Mouse (Mus musculus) heart, adult 2 months (tissue): ENCODE measurements around the gene Bahcc1. TPM values are rescaled to one million over a fixed set of nuclear protein-coding genes. Genes with fewer than 3 reads are reported as not detected.

ENCODE experiments used
- DNase-seq, 2 experiments: peaks; one replicate each; pipeline ENCODE4 v3.0.0; 2021
- H3K27ac ChIP-seq: fragments of 200-600 bp; 2 replicates; pipeline ENCODE4 v1.8.1; 2022
- H3K27me3 ChIP-seq: fragments of 200-500 bp; 2 replicates; pipeline ENCODE4 v1.6.1; 2012; ENCODE audit warnings: mild to moderate bottlenecking, low read length, inconsistent platforms, mixed read lengths; ENCODE audit not compliant: control insufficient read depth, insufficient read depth
- H3K36me3 ChIP-seq: fragments of 200-500 bp; 2 replicates; pipeline ENCODE4 v1.6.1; 2012; ENCODE audit warnings: low read length, inconsistent platforms; ENCODE audit not compliant: control insufficient read depth, insufficient read depth
- H3K4me1 ChIP-seq: fragments of 200-500 bp; 2 replicates; pipeline ENCODE4 v1.6.1; 2011; ENCODE audit warnings: low read length; ENCODE audit not compliant: control insufficient read depth, insufficient read depth
- H3K4me3 ChIP-seq: fragments of 200-600 bp; 2 replicates; pipeline ENCODE4 v1.8.1; 2022
- H3K79me2 ChIP-seq: fragments of 200-500 bp; replicated peaks from 2 replicates; pipeline ENCODE4 v1.6.1; 2012; ENCODE audit warnings: mild to moderate bottlenecking, inconsistent platforms, low read length, moderate library complexity, mixed read lengths; ENCODE audit not compliant: control insufficient read depth, insufficient read depth
- H3K9ac ChIP-seq: fragments of 200-500 bp; 2 replicates; pipeline ENCODE4 v1.6.1; 2012; ENCODE audit warnings: low read depth, mild to moderate bottlenecking, control low read depth, inconsistent platforms, low read length, mixed read lengths
- CTCF ChIP-seq: fragments of 200-600 bp; IDR thresholded peaks from 2 replicates; pipeline ENCODE4 v1.8.1; 2022; ENCODE audit warnings: antibody characterized with exemption, mild to moderate bottlenecking, moderate library complexity
- EP300 ChIP-seq: fragments of 200-500 bp; IDR thresholded peaks from 2 replicates; pipeline ENCODE4 v1.6.1; 2011; ENCODE audit warnings: low read depth, low read length, control low read depth; ENCODE audit not compliant: insufficient read depth
- POLR2A ChIP-seq: fragments of 200-500 bp; IDR thresholded peaks from 2 replicates; pipeline ENCODE4 v1.6.1; 2011; ENCODE audit warnings: mild to moderate bottlenecking, low read depth, low read length, control low read depth; ENCODE audit not compliant: insufficient read depth
- WGBS: fragments of 180-500 bp; shearing (Covaris S2); methylation state at CpG from one replicate; pipeline ENCODE4 v1.1.7; 2018; 5-methylcytosine and 5-hydroxymethylcytosine counted together
- intact Hi-C: fragments of 180-260 bp; cut with DNase I; formaldehyde crosslinking; loops from one replicate; pipeline ENCODE4 v1.15.1; 2025
- polyA plus RNA-seq: library from polyadenylated mRNA; depleted of rRNA; stranded (reverse); fragments of >200 nt; gene quantifications from 2 replicates; pipeline ENCODE4 v1.2.3, GENCODE M21; 2012
- total RNA-seq, 2 experiments: library from RNA; stranded (reverse); gene quantifications; 2 replicates each; pipeline ENCODE4 v1.2.3; 2021

The Bahcc1 gene
- total and polyA plus RNA-seq, 3 experiments: 5.4 to 9.7 (median 6.4) TPM

GRCm38 (mm10) chr11:120304886-120305534 lies 72.3 kb downstream of the Bahcc1 start:
- intact Hi-C loops: loop anchor here (1.0 to 5.0 kb wide), 3 partner anchors 22 to 138 kb away; no protein-coding TSS in a partner anchor
- no peaks in the 10 kb centered on the region for H3K27me3 ChIP-seq
- H3K4me3 ChIP-seq: peak overlapping the region; percentile 65
- no peaks in the 10 kb centered on the region for H3K79me2 ChIP-seq
- WGBS: under 1% methylated on average over 53 of the region's 53 CpGs
- DNase-seq: peak; percentile 88 to 92
- H3K36me3 ChIP-seq: no peaks in the 10 kb centered on the region
- TF ChIP-seq CTCF (peak; percentile 52), EP300 (0 out of 2 replicates have a peak, but pooled peaks have one; percentile 17), POLR2A (peak; percentile 36; the same call in 1 of the 2 replicates)
- H3K9ac ChIP-seq: peak overlapping the region; percentile 72
- H3K4me1 ChIP-seq: peaks cover 11% of the 10 kb centered on the region
- H3K27ac ChIP-seq: peak overlapping the region; percentile 87

- no peaks in the 10 kb centered on the region for H3K79me2 ChIP-seq
- peaks cover 13% of the 10 kb centered on the region for H3K4me1 ChIP-seq
- peak overlapping the region; percentile 65 for H3K4me3 ChIP-seq
- intact Hi-C loops: loop anchor here (1.0 to 5.0 kb wide), 6 partner anchors 22 to 275 kb away; no protein-coding TSS in a partner anchor
- no peaks in the 10 kb centered on the region for H3K27me3 ChIP-seq
- H3K36me3 ChIP-seq: no peaks in the 10 kb centered on the region
- H3K27ac ChIP-seq: peak overlapping the region; percentile 87
- 30% methylated on average over 15 of the region's 15 CpGs for WGBS
- TF ChIP-seq POLR2A (no peak), CTCF (no peak), EP300 (no peak)
- H3K9ac ChIP-seq: peak overlapping the region; percentile 72
- DNase-seq: no peak
Measured at GRCm38 (mm10) chr11:120305535-120306365, 73.0 kb downstream of the Bahcc1 start.

- H3K79me2 ChIP-seq: no peaks in the 10 kb centered on the region
- H3K27me3 ChIP-seq: no peaks in the 10 kb centered on the region
- H3K27ac ChIP-seq: no peak overlapping the region
- no peaks in the 10 kb centered on the region for H3K36me3 ChIP-seq
- H3K4me1 ChIP-seq: peaks cover 13% of the 10 kb centered on the region
- DNase-seq: peak in 1 of 2 experiments; percentile 26
- H3K9ac ChIP-seq: no peak overlapping the region
- TF ChIP-seq POLR2A: no peak
- no peak for TF ChIP-seq EP300
- TF ChIP-seq CTCF: no peak
- 77% methylated on average over 12 of the region's 12 CpGs for WGBS
- intact Hi-C loops: loop anchor here (1.0 to 5.0 kb wide), 5 partner anchors 44 to 276 kb away; no protein-coding TSS in a partner anchor
- H3K4me3 ChIP-seq: no peak overlapping the region
Measured at GRCm38 (mm10) chr11:120306366-120307131, 73.8 kb downstream of the Bahcc1 start.

DNA sequence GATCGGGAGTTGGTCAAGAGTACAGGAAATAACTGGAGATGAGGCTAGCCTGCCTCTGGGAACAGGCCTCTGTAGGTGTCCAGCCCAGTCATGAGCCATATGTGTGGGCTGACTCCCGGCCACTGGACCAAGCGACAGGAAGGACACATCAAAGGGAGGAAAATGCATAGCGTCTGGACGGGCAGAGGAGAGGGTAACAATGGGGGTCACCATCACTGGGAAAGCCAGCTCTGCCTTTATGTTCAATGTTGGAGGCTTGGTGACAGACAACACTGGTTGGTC lies 74.3 kb downstream of the Bahcc1 start:
- Histone ChIP-seq H3K79me2 (no peaks in the 10 kb centered on the region), H3K9ac (no peak overlapping the region), H3K27ac (no peak overlapping the region), H3K27me3 (no peaks in the 10 kb centered on the region), H3K4me1 (peaks cover 13% of the 10 kb centered on the region), H3K36me3 (no peaks in the 10 kb centered on the region), H3K4me3 (no peak overlapping the region)
- no peak for DNase-seq
- WGBS: 41% methylated on average over 5 of the region's 5 CpGs
- TF ChIP-seq EP300: no peak
- TF ChIP-seq CTCF: no peak
- TF ChIP-seq POLR2A: no peak
- intact Hi-C loops: loop anchor here (1.0 to 5.0 kb wide), 5 partner anchors 44 to 276 kb away; no protein-coding TSS in a partner anchor

GRCm38 (mm10) chr11:120307566-120308430 lies 75.1 kb downstream of the Bahcc1 start:
- H3K4me1 ChIP-seq: peaks cover 13% of the 10 kb centered on the region
- H3K79me2 ChIP-seq: no peaks in the 10 kb centered on the region
- H3K27ac ChIP-seq: no peak overlapping the region
- intact Hi-C loops: loop anchor here (1.0 to 5.0 kb wide), 5 partner anchors 45 to 277 kb away; no protein-coding TSS in a partner anchor
- no peaks in the 10 kb centered on the region for H3K27me3 ChIP-seq
- H3K36me3 ChIP-seq: no peaks in the 10 kb centered on the region
- peak; percentile 97 for TF ChIP-seq EP300
- TF ChIP-seq POLR2A: no peak
- TF ChIP-seq CTCF: peak; percentile 70
- peak; percentile 91 to 97 for DNase-seq
- 9% methylated on average over 19 of the region's 19 CpGs for WGBS
- H3K9ac ChIP-seq: no peak overlapping the region; the same call in 1 of the 2 replicates
- no peak overlapping the region for H3K4me3 ChIP-seq
